Mouse (Mus musculus): ENCODE measurements around the gene Ppp1r14a. TPM values are rescaled to one million over a fixed set of nuclear protein-coding genes. Genes with fewer than 3 reads are reported as not detected.

Gene Ppp1r14a
- total RNA-seq, 1 experiment = 10.6 TPM

GRCm38 (mm10) chr7:29301127-29301566 lies 12.0 kb downstream of the Ppp1r14a start:
- Histone ChIP-seq H3K9ac (ENCODE audit: insufficient read depth, low read depth, low read length, poor library complexity, severe bottlenecking) (no peak overlapping the region; the same call in 1 of the 2 replicates), H3K4me1 (ENCODE audit: control insufficient read depth in 2 of 2, insufficient read depth in 2 of 2, low read length in 2 of 2, poor library complexity in 1 of 2) (peaks cover 5 to 12% of the 10 kb centered on the region in 2 experiments), H3K27ac (ENCODE audit: insufficient read depth, low read depth, low read length, poor library complexity, severe bottlenecking) (no peak overlapping the region), H3K36me3 (ENCODE audit: control insufficient read depth, insufficient read depth, low read length, poor library complexity, severe bottlenecking) (no peaks in the 10 kb centered on the region), H3K9me3 (ENCODE audit: control insufficient read depth, insufficient read depth, low read depth, low read length) (no peaks in the 10 kb centered on the region), H3K4me3 (ENCODE audit: insufficient read depth in 1 of 2, low read depth in 1 of 2, low read length in 2 of 2, poor library complexity in 1 of 2, severe bottlenecking in 1 of 2) (no peak overlapping the region)
- in situ Hi-C loops (cut with MboI; ENCODE audit: low sequenced_read_pairs in 2 of 2, unreplicated experiment in 2 of 2) = no loop called here
- TF ChIP-seq CHD2 (IDR thresholded peaks at IDR 0.05; ENCODE audit: low read depth, low read length) = no peak
- TF ChIP-seq ZC3H11A (IDR thresholded peaks at IDR 0.05; ENCODE audit: borderline replicate concordance, low read depth, low read length) = peak; percentile 14; the same call in 1 of the 2 replicates
- TF ChIP-seq MAFK (IDR thresholded peaks at IDR 0.05; ENCODE audit: insufficient read depth, low read depth, low read length) = peak; percentile 68
- 0 out of 2 replicates have a peak, but pooled peaks have one; percentile 25 for TF ChIP-seq HCFC1 (IDR thresholded peaks at IDR 0.05; ENCODE audit: borderline replicate concordance, insufficient read depth, low read length)
- no peak for TF ChIP-seq ZNF384 (IDR thresholded peaks at IDR 0.05; ENCODE audit: low read depth, low read length)
- DNase-seq (ENCODE audit: low read depth, low spot score) = no peak

GRCm38 (mm10) chr7:29302641-29303040 lies 13.5 kb downstream of the Ppp1r14a start:
- no peaks in the 10 kb centered on the region for H3K9me3 ChIP-seq (ENCODE audit: control insufficient read depth, insufficient read depth, low read depth, low read length)
- DNase-seq (ENCODE audit: low read depth, low spot score) = no peak

GRCm38 (mm10) chr7:29303738-29304462 lies 14.8 kb downstream of the Ppp1r14a start, which contains the start of gene Dpf1:
Gene Dpf1, plus strand, starts transcription at chr7:29303951.
- peaks cover 8 to 23% of the 10 kb centered on the region in 2 experiments for H3K4me1 ChIP-seq (ENCODE audit: control insufficient read depth in 2 of 2, insufficient read depth in 2 of 2, low read length in 2 of 2, poor library complexity in 1 of 2)
- in situ Hi-C loops (cut with MboI; ENCODE audit: low sequenced_read_pairs in 2 of 2, unreplicated experiment in 2 of 2) = no loop called here

More at GRCm38 (mm10) chr7:29302641-29303040, 13.5 kb downstream of the Ppp1r14a start:
- H3K4me3 ChIP-seq (ENCODE audit: insufficient read depth in 1 of 2, low read depth in 1 of 2, low read length in 2 of 2, poor library complexity in 1 of 2, severe bottlenecking in 1 of 2) = no peak overlapping the region
- no peaks in the 10 kb centered on the region for H3K36me3 ChIP-seq (ENCODE audit: control insufficient read depth, insufficient read depth, low read length, poor library complexity, severe bottlenecking)
- peaks cover 8 to 20% of the 10 kb centered on the region in 2 experiments for H3K4me1 ChIP-seq (ENCODE audit: control insufficient read depth in 2 of 2, insufficient read depth in 2 of 2, low read length in 2 of 2, poor library complexity in 1 of 2)
- H3K9ac ChIP-seq (ENCODE audit: insufficient read depth, low read depth, low read length, poor library complexity, severe bottlenecking) = no peak overlapping the region
- H3K27ac ChIP-seq (ENCODE audit: insufficient read depth, low read depth, low read length, poor library complexity, severe bottlenecking) = no peak overlapping the region
- TF ChIP-seq MAFK (IDR thresholded peaks at IDR 0.05; ENCODE audit: insufficient read depth, low read depth, low read length) (no peak), CHD2 (IDR thresholded peaks at IDR 0.05; ENCODE audit: low read depth, low read length) (no peak), ZNF384 (IDR thresholded peaks at IDR 0.05; ENCODE audit: low read depth, low read length) (no peak), HCFC1 (IDR thresholded peaks at IDR 0.05; ENCODE audit: borderline replicate concordance, insufficient read depth, low read length) (no peak), ZC3H11A (IDR thresholded peaks at IDR 0.05; ENCODE audit: borderline replicate concordance, low read depth, low read length) (no peak)
- in situ Hi-C loops (cut with MboI; ENCODE audit: low sequenced_read_pairs in 2 of 2, unreplicated experiment in 2 of 2) = no loop called here

DNA sequence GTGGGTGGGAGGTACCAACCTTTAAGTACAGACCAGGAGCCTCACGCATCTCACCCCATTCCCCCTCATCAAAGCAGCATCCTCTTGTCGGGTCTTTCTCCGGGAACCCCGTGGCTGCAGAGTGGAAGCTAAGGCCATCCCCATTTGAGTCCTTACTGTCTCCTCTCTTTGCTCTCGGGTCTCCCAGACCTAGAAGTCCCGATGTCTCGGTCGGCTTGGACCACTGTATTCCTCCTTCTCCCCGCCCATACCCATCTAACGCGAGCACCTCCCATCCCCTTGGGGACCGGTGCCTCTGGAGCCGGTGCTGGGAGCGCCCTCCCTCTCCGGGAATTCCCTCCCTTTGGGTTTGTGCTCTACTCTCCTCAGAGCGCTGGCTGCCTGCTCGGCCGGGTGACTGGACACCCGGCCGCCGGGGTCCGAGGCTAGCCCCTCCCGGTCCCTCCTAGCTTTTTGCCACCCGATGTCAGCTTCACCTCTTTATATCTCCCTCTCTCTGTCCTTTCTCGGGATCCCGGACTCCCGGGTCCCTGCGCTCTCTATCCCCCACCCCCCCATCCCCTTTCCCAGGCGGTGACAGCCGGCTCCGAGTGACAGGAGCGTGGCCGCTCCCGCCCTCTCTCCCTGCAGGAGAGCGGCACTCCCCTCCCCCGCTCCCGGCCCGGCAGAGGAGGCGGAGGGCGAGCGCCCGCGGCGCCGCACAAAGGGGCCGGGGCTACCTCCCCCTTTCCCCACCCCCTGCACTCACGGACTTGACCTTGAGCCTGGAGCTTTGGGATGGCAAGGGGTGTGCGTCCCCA lies 15.6 kb downstream of the Ppp1r14a start:
- H3K27ac ChIP-seq (ENCODE audit: insufficient read depth, low read depth, low read length, poor library complexity, severe bottlenecking) = no peak overlapping the region; the same call in 1 of the 2 replicates
- peaks cover 8 to 23% of the 10 kb centered on the region in 2 experiments for H3K4me1 ChIP-seq (ENCODE audit: control insufficient read depth in 2 of 2, insufficient read depth in 2 of 2, low read length in 2 of 2, poor library complexity in 1 of 2)
- no peaks in the 10 kb centered on the region for H3K36me3 ChIP-seq (ENCODE audit: control insufficient read depth, insufficient read depth, low read length, poor library complexity, severe bottlenecking)
- TF ChIP-seq ZNF384 (IDR thresholded peaks at IDR 0.05; ENCODE audit: low read depth, low read length) (no peak), ZC3H11A (IDR thresholded peaks at IDR 0.05; ENCODE audit: borderline replicate concordance, low read depth, low read length) (no peak), MAFK (IDR thresholded peaks at IDR 0.05; ENCODE audit: insufficient read depth, low read depth, low read length) (no peak), CHD2 (IDR thresholded peaks at IDR 0.05; ENCODE audit: low read depth, low read length) (no peak)
- H3K4me3 ChIP-seq (ENCODE audit: insufficient read depth in 1 of 2, low read depth in 1 of 2, low read length in 2 of 2, poor library complexity in 1 of 2, severe bottlenecking in 1 of 2) = peak overlapping the region; percentile 70 to 91
- peak overlapping the region; percentile 78 for H3K9ac ChIP-seq (ENCODE audit: insufficient read depth, low read depth, low read length, poor library complexity, severe bottlenecking)
- H3K9me3 ChIP-seq (ENCODE audit: control insufficient read depth, insufficient read depth, low read depth, low read length) = no peaks in the 10 kb centered on the region
- no peak for DNase-seq (ENCODE audit: low read depth, low spot score)
- in situ Hi-C loops (cut with MboI; ENCODE audit: low sequenced_read_pairs in 2 of 2, unreplicated experiment in 2 of 2) = no loop called here

More at GRCm38 (mm10) chr7:29303738-29304462, 14.8 kb downstream of the Ppp1r14a start, which contains the start of gene Dpf1:
- no peaks in the 10 kb centered on the region for H3K9me3 ChIP-seq (ENCODE audit: control insufficient read depth, insufficient read depth, low read depth, low read length)
- no peak for DNase-seq (ENCODE audit: low read depth, low spot score)
- H3K9ac ChIP-seq (ENCODE audit: insufficient read depth, low read depth, low read length, poor library complexity, severe bottlenecking) = peak within 1 kb of the TSS; percentile 78
- TF ChIP-seq ZC3H11A (IDR thresholded peaks at IDR 0.05; ENCODE audit: borderline replicate concordance, low read depth, low read length) (no peak), HCFC1 (IDR thresholded peaks at IDR 0.05; ENCODE audit: borderline replicate concordance, insufficient read depth, low read length) (peak; percentile 88)
- H3K27ac ChIP-seq (ENCODE audit: insufficient read depth, low read depth, low read length, poor library complexity, severe bottlenecking) = no peak within 1 kb of the TSS; the same call in 1 of the 2 replicates
- no peaks in the 10 kb centered on the region for H3K36me3 ChIP-seq (ENCODE audit: control insufficient read depth, insufficient read depth, low read length, poor library complexity, severe bottlenecking)
- H3K4me3 ChIP-seq (ENCODE audit: insufficient read depth in 1 of 2, low read depth in 1 of 2, low read length in 2 of 2, poor library complexity in 1 of 2, severe bottlenecking in 1 of 2) = peak within 1 kb of the TSS; percentile 70 to 91
